Mouse (Mus musculus) frontal cortex, postnatal 14 days (tissue): Measurements from ENCODE around the gene Ttc29.

Source experiments
- DNase-seq, 2 experiments: peaks; one replicate each; pipeline ENCODE4 v3.0.0; 2022; ENCODE audit warnings: low spot score in 2 of 2

Gene Ttc29

DNA sequence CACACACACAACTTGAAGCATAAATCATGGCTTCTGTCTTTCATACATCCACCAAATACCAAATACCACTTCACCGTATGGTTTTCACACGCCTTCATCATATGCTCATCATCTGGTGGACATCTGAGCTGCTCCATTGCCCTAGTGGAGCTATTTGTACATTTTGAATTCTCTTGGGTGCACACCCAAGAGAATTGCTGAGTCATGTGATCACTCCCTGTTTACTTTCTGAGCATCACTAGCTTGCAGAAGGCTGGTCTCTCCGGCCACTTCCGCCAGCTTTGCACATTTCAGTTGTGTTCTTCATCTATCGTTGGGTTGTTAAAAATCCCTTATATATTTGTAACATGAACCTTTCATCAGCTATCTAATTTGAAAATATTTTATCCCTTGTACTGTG is 65.5 kb downstream of the Ttc29 start:
- no peak for DNase-seq

DNA sequence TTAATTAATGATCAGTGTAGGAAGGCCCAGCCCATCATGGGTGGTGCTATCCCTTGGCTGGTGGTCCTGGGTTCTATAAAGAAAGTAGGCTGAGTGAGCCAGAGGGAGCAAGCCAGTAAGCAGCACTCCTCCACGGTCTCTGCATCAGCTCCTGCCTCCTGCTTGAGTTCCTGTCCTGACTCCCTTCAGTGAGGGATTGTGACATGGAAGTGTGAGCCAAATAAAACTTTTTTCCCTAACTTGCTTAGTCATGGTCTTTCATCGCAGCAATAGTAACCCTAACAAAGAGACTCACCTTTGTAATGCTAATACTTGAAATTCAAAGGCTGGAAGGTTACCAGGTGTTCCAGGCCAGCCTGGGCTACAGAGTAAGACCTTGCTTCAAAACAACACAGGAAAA is 71.7 kb downstream of the Ttc29 start:
- no peak for DNase-seq

DNA sequence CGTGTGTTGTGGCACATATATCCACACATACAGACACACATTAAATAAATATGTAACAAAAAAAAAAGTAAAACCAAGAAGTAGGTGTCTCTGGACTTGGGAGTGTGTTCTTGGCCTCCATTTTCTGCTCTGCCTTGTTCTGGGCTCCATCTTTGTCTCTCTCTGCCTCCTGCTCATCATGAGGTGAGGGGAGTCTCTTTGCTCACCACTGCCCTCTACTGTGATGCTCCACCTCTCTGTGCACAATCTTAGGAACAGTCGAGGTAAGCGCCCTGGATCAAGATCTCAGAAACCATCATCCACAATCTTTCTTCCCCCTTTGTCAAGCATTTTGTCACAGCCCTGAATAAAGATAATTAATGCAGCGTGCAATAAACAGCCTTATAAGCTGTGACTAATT is 72.3 kb downstream of the Ttc29 start:
- no peak for DNase-seq

DNA sequence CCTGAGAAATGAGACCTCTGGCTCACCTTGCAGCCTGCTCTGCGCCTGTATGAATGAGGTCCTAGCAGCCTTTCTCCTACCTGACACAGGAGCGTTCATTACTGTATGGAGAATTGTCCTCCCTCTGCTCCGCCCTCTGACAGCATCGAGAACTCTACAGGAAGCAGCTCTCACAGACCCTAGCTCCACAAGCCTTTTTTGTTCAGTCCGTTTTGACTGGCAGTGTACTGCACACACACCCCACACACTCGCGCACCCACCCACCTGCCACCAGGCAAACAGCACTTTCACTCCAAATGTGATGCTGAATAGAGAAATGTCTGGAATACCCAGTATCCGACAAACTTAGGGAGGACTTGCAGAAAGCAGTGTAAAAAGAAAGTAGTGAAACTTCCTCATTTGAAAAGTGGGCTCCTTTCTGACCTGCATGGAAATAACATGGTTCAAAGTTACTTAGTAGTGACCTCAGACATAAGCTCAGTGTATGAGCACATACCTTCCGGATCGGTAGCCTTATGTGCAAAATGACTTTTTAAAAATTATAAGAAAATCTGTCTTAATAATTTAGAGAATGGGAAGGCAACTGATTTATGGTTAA is 76.4 kb downstream of the Ttc29 start:
- peak in 1 of 2 experiments; percentile 7 for DNase-seq

DNA sequence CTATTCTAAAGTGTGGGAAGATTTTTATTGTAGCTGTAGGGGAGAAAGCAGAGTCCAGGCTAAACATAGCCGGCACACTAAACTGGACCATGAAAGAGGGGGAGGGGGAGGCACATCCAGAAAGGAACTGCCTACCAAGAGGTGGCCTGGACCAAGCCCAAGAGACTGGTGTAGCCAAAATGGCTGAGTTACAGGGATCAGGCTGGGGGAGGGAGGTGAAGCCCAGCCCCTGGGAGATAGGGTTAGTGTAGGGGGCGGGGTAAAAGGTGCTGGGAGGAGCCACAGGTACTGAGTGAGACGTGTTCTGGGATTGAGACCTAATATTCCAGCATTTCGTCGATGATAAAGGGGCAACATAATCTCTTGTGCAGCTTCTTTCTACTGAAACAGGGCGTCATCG is 77.2 kb downstream of the Ttc29 start:
- no peak for DNase-seq

DNA sequence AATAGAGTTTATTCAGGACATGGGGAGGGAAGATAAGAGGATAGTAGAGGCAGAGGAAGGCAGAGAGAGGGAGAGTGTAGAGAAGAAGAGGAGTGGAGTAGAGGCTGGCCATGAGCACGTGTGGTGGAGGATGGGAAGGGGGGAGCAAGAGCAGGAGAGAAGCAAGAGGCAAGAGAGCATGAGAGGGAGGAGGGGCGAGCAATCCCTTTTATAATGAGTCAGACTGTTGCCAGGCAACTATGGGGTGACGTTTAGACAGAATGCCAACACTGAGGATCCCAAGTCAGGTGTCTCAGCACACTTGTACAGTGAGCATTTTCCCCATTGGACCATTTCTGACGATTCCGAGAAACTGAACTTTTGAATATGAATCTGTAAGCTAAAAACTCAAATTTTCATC is 82.4 kb downstream of the Ttc29 start:
- no peak for DNase-seq

DNA sequence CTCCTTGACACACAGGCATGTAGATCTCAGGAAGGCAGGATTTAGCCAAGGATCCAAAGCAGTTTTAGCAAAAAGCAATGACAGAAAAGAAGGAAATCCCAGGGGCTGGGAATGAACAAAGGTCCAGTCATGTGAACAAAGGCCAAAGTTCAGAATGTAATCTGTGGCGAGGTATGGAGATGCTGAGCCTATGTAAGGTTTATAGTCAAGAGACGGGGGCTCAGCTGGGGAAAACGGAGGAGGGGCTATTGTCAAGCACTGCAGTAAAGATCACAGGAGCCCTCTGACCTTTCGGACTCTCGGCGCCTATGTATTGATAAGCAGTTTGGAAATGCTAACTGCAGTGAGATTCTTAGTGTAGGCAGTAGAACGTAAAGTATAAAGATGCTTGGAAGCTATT is 90.5 kb downstream of the Ttc29 start:
- no peak for DNase-seq

DNA sequence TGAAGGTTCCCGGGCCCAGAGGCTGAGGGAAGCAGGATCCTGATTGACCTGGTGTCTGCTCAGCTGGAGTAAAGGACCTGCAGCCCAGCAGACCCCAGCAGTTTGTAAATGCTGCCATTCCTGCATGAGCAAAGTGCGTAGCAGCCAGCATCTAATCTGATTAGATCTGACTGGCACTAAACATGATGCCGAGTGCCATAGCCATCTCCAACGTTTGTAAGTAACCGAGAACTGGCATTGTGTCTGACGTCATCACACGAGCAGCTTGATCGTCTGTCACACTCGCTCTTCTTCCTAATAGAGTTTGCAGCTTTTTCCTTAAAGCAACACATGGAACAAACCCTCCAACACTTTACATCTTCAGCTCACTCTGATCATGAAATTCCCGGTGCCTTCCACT is 93.5 kb downstream of the Ttc29 start:
- DNase-seq = no peak

DNA sequence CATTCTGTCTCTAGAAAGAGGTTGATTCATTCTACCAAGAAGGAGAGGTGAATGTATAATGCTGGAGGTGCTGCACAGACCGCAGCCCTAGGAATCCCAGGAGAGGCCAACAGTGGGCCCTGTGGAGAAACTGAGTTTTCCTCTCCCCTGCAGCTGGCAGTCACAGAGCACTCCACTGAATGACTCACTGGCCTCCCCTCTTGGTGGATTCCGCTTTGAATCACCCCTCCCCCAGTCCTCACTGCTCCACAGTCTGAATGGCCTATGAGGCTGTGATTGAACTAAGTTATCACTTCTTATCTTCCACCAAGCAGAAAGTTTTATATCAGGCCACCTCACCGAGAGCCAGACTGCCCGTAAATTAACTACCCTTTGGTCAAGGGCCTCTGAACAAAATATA is 94.0 kb downstream of the Ttc29 start:
- DNase-seq = no peak

DNA sequence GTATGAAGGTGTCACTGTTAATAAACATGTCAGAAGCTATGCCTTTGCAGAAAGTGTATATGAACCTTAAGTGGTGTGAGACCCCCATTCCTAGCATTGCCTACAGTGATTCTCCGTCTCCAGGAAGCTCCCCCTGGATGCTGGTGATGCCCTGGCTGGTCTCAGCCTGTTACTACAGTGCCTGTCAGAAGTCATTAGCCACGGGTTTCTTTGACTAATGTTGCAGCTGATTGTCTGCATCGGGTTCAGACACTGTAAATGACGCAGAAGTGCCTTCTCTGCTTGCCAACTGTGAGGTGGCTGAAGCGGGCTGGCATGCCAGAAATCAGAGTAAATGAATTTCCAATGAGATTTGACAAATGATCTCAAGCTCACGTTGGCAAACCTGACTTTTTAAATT is 96.4 kb downstream of the Ttc29 start:
- no peak for DNase-seq

DNA sequence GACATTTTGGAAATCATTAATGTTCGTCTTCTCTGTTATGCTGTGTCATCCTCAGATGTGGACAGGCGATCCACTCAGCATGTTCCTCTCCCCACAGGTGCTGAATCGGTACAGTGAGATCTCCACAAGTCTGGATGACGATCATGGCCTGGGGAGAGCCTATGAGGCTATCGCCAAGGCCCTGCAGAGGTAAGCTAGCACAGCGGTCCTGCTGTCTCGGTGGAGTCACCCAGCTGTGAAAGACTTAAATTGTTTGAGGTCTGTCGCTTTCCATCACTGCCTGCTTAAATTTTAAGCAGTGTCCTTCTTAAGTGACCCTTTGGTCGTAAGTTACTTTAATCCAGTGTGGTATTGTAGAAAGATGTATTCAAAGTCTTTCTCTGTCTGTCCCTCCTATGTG is 102.5 kb downstream of the Ttc29 start:
- no peak for DNase-seq

DNA sequence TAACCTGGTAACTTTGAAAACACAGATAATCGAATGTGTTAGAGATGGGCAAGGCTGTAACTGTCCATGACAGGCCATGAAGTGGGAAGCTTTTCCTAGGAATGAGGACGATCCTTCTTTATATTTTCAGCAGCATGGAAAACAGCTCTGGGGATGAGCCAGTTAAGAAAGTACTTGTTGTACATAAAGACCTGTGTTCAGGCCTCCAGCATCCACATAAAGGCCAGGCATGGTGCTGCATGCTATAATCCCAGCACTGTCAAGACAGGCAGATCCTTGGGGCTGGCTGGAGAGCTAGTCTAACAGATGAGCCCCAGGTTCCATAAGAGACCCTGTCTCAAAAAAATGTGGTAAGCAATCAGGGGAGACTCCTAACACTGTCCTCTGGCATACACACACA is 104.6 kb downstream of the Ttc29 start:
- DNase-seq = no peak

DNA sequence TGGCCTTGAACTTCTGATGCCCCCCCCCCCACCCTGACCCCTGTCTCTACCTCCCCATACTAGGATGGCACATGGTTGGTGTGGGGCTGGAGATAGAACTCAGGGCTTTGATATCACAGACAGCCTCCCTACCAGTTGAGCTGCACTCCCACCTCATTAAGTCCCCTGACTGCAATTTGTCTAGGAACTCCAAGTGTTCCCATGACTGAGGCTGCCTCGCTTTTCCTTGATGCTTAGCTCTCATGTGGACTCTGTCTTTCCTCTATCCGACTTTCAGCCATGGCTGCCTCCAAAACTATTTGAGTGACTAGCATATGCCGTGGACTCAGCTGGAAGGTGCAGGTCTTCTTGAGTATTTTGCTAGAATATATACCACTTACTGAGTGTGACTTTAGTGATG is 110.3 kb downstream of the Ttc29 start:
- no peak for DNase-seq

DNA sequence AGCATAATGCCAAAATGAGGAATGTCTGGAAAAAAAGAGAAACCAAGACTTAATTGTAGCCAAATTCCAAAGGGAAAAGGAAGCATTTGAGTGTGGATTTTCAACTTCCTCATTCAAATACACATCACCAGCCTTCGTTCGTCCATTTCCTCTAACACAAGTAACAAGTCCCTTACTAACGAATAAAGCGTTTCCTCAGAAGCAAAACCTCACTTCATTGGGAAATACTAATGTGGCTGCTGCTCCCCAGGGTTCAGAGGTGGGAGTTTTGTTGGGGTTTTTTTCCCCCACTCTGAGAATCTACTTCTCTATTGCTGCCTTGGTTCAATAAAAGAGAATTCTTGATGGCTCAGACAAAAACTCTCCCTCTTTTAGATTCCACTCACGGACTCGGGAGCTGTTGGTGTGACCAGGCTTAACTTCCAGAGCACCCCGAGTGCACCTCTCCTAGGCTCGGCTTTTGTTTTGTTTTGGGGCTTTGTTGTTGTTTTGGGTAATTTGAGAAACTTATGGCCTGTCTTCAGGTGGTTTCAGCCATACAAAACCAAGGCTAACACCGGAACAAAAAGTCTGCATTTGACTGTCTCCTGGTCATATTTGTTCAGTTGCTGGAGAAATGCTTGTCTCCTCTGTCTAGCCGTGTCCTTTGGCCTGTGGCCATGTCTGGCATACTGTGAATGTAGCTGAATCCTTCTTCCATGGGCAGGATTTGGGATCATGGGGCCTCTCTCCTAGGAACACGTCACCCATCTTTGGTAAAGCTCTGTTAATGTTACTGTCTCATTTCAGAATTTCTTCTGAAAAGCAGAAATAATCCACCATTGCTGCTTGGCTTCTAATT is 127.8 kb downstream of the Ttc29 start:
- DNase-seq = no peak

DNA sequence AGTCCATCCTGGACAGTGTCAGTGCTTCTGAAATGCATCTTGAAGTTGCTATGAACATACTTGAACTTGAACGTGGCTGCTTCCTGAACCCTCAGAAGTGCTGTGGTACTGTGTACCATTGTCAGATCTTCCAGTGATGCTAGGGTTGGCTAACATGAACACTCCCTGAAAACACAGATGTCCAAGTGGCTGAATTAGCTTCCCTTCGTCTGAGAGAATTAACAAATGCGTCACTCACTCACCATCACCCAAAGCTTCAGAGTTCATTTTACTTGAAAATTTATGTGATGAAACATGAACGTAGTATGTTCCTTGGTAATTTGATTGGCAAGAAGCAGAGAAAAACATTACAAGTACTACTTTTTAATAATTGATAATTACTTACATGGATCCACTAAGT is 129.1 kb downstream of the Ttc29 start:
- DNase-seq = no peak

DNA sequence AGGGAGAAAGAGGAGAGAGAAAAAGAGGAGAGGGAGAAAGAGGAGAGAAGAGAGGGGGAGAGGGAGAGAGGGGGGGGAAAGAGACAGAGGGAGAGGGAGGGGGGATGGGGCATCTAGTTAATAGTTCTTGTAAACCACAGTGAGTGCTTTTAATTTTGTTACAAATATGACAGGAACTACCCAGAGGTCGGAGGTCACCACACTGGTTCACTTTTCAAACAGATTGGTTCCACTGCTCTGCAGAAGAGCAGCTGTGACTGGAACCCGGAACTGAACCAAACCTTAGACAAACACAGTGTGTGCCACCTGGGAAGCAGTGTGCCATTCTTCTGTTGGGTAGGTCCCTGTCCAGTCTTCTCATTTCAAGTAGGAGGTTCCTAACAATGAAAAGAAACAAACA is 130.9 kb downstream of the Ttc29 start:
- no peak for DNase-seq

DNA sequence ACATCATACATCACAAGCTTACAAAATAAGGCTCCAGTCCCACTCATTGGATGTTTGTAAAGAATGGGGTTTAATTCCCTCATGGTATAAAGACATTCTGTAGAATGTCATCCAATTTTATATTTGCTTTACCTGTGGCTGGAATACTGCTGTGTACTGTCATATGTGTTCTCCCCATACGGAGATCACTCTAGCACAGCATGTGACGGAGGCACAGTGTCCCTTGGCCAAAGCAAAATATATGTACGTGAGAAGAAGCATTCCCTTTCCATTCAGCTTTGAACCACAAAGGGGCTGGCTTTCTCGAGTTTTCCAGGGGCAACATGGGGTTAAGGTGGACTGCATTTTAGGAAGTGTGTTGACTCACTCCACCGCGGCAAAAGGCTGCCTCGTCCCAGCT is 132.6 kb downstream of the Ttc29 start:
- DNase-seq = no peak

DNA sequence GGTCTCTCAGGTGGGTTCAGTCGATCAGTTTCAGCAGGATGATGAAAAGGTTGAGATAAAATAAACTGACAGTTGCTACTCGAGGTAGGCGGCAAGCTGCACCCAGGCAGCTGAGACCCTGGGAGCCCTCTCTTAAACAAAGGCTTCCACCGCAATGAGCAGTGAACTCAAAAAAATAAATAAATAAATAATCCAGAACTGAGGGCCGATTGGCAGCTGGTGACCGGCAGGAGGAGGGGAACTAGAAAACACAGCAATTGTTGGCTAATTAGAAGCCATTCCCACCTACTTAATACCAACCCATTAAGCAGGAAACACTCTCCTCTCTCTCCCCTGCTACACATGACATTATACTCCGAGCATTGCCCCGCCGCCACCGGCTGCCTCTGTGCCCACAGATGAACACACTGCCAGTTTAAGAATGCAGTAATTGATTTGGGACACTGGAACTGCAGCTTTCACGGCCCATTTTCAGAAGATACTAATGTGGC is 133.1 kb downstream of the Ttc29 start:
- no peak for DNase-seq

DNA sequence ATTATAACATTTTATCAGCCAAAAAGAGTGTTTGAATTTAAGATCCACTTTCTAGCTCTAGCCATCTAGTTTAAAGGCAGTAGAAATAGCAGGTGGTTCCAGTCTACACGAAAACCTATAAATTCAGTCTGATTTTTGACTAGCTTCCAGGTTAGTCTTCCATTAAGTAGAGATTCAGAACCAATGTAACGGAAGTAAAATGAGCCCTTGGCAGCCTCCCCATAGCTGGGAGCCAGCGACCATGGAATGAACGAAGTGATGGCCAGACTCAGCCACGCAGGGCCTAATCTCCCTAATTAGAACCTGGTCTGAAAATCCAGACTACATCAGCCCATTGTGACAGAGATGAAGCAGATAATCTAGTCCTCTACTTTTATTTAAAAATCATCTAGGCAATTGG is 140.8 kb downstream of the Ttc29 start:
- no peak for DNase-seq

DNA sequence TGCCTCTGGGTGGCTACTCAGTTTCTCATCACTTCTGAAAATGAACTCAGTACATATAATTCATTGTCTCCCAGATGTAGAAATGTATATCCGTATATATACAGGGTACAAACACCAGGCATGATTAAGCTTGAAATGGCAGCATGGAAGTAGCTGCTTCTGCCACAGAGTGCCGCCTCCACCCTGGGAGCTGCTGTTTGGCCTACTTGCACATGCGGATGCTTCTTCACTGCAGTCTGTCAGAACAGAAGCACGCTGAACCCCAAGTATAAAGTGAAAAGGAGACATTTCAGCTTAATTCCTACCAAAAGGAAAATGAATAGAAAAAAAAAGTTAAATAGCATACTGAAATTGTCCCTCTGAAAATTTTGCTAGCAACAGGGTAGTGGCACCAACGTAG is 141.7 kb downstream of the Ttc29 start:
- no peak for DNase-seq

DNA sequence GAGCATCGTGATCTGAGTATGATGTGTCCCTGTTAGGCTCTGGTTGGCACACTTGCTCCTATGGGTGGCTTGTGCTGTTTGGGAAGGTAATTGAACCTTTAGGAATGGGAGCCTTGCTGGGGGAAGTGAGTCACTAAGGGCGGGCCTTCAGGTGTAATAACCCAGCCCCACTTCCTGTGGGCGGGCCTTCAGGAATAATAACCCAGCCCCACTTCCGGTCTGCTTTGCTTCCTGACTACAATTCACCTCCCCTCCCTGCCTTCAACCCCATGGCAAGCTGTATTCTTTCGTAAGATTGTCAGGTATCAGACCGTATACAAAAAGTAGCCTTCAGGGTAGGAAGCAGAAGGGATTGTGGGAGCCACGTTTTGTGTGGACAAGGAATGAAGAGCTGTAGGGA is 177.7 kb downstream of the Ttc29 start:
- no peak for DNase-seq

DNA sequence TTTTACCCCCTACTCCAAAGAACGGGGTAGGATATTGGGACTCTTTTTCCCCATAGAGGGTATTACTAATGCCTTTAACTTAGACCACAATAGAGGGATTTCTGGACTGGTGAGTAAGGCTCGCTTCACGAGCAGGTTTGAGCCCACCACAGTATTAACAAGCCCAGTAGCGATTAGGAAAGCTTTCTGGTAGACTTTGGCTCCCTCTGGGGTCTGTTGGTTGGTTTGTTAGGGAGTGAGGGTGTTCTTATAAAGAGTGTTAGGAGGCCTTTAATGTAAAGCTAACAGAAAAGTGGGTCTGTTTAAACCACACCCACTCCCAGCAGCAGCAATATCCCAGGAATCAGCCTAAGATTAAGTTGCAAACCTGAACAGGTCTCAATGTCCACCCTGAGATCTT is 206.2 kb downstream of the Ttc29 start:
- DNase-seq = no peak

DNA sequence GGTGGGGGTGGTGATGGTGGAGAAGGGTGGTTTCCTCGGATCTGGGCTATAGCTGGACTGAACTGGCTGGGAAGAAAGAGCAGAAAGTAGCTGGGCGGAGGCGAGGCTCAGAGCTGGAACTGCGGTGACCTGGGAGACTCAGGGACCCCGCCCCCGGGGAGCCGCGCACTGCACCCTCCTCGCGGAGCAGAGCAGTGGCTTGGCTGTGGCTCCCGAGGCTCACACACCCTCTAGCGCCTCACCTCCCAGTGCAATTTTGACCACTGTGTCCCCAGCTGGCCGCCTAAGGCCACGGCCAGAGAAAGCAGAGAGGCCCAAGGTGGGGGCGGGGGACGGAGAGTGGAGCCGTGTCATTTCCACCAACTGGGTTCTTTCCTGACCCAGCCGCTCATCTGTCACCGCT is 207.0 kb downstream of the Ttc29 start:
- no peak for DNase-seq

DNA sequence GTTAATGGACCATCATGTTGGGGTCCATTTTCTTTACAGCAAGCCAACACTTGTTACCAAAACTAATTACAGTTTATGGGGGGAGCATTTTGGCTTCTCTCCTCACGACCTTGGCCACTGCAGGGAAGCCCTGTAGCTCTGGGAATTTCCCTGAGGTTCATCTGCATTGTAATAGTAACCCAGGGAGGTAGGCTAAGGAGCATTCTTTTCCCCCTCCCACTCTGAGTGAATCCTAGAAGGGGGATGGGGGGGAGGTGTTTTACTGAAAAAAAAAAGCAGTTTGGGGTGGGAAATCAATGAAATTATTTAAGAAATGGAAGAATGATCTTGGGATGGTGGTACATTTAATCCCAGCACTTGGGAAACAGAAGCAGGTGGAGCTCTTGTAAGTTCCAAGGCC is 210.8 kb downstream of the Ttc29 start:
- DNase-seq = no peak
